9 mouse cellular contexts compared by ENCODE assay signal in the genomic region with DNA sequence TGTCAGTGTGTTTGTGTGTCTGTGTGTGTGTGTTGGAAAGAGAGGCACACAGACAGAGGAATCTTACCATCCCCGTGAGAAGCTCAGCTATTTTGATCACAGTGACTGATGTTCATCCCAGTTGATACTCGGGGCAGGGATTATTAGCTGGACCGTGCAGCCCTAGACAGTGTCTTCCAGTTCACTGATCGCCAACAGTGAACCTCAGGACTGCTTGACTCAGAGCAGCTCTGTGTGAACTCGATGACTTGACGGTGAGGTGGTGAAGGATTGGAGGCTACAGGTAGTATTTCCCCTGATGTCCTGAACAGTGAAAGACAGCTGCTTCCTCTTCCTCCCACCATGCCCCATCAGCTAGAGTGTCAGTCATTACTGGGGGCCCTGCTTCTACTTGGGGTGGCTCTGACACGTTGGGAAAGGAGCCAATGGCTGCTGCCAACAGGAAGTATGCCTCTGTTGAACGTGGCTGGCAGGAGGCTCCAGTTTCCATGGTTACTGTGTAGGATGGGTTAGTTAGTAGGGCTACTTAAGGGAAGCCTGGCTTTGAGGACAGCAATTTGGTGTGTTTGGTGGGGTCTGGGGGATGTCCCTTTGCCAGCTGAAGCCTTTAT.
DNase-seq lines count a peak whose midpoint lies in the region; ATAC-seq lines count a peak whose summit lies in the region.
"Had no signal": no experiment of that assay in that cellular context is flagged by ENCODE, and none has a peak within 500 bp of the region (broad histone marks: within the 10 kb centered on the region; RNA-seq: fewer than 3 reads in every experiment).

No protein-coding gene starts in this region.

- H3K27ac ChIP-seq in forebrain, embryonic 10.5 days: peak overlapping the region; percentile 56; the same call in 1 of the 2 replicates

- peak; percentile 65 for DNase-seq in retina, postnatal 1 day
- no peak for DNase-seq in retina, embryonic 14.5 days (ENCODE audit: low spot score)
- DNase-seq in forebrain, embryonic 10.5 days (ENCODE audit: extremely low spot score, low spot score): no peak
- DNase-seq in right cerebral cortex, postnatal 4 days: peak; percentile 68
- no peak for DNase-seq in adrenal gland, adult 2 months
- DNase-seq in gastrocnemius, postnatal 10 days: no peak

- no peaks in the 10 kb centered on the region for H3K9me3 ChIP-seq in forebrain, embryonic 10.5 days
- H3K9me3 ChIP-seq: heart, embryonic 12.5 days had no signal

- no peak overlapping the region for H3K4me3 ChIP-seq in forebrain, embryonic 10.5 days
- H3K4me3 ChIP-seq: heart, embryonic 12.5 days had no signal

- H3K36me3 ChIP-seq in forebrain, embryonic 10.5 days (replicated peaks): no peaks in the 10 kb centered on the region
- H3K36me3 ChIP-seq: heart, embryonic 12.5 days had no signal

- 0 out of 2 replicates have a peak, but pooled peaks cover 3% of the 10 kb centered on the region for H3K27me3 ChIP-seq in forebrain, embryonic 10.5 days (ENCODE audit: poor library complexity, severe bottlenecking)

- peaks cover 98% of the 10 kb centered on the region for H3K4me1 ChIP-seq in forebrain, embryonic 10.5 days

- 49% methylated on average over 8 of the region's 8 CpGs for WGBS in forebrain, embryonic 10.5 days

- ATAC-seq in inflammation-experienced regulatory T-cells, adult 6 months: peak; percentile 14
- no peak for ATAC-seq in monocyte, adult 5-6 weeks (replicated peaks; ENCODE audit: insufficient number of reproducible peaks, low FRiP score, low TSS enrichment, poor library complexity, severe bottlenecking)

Comparison
In these comparisons a context has a peak if more than half of its experiments do, and no peak if none do; other contexts are left out.
1. DNase-seq: peak in retina, postnatal 1 day (single experiment) and right cerebral cortex, postnatal 4 days (single experiment); none in retina, embryonic 14.5 days (single experiment), forebrain, embryonic 10.5 days (single experiment), adrenal gland, adult 2 months (single experiment) and gastrocnemius, postnatal 10 days (single experiment).